Mouse (Mus musculus) MEL (cell line): ENCODE measurements around the gene Rgmb.

Experiments
- CHD1 ChIP-seq: IDR thresholded peaks from 2 replicates; pipeline ENCODE4 v1.6.1; 2012; ENCODE audit warnings: low read depth, mild to moderate bottlenecking, inconsistent platforms, low read length, improper control_type of control experiment
- POLR2A ChIP-seq, 2 experiments: IDR thresholded peaks; 2 replicates each; pipeline ENCODE4 v1.6.1; 2011 to 2012; ENCODE audit warnings: low read length in 2 of 2, mild to moderate bottlenecking in 2 of 2, control low read depth in 1 of 2, improper control_type of control experiment in 1 of 2, low read depth in 1 of 2, moderate library complexity in 1 of 2; ENCODE audit not compliant: control insufficient read depth in 1 of 2, insufficient read depth in 1 of 2, poor library complexity in 1 of 2
- SIN3A ChIP-seq: IDR thresholded peaks from 2 replicates; pipeline ENCODE4 v1.6.1; 2012; ENCODE audit warnings: low read length, improper control_type of control experiment, inconsistent platforms

DNA sequence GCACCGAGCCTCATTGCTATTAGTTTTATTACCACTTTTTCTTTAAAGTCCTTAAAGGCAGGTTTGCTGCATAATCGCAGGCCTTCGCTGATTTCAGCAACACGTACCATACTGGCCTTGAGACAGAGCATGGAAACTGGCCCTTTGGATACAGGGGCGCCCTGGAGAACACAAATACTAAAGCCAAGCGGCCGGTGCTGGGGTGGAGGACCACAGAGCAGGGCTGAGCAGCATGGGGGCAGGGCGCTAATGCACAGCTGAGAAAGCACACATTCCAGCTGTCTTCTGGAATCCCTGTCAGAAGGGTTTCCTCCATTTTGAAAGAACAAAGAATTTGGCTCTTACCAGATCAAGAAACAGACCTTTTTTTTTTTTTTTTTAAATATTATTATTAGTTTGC, 12.5 kb downstream of the Rgmb start:
- TF ChIP-seq SIN3A (no peak), CHD1 (no peak), POLR2A (IDR thresholded peaks at IDR 0.05; ENCODE audit: control insufficient read depth in 1 of 2, insufficient read depth in 1 of 2, low read depth in 1 of 2, low read length in 2 of 2, poor library complexity in 1 of 2) (no peak)
